Mouse (Mus musculus) cerebral cortex, adult 2 months (tissue): Measurements from ENCODE around the gene Srpk2.

Source experiments
- WGBS: fragments of 180-500 bp; shearing (Covaris S2); methylation state at CpG from one replicate; pipeline ENCODE4 v1.1.7; 2018; 5-methylcytosine and 5-hydroxymethylcytosine counted together

Gene Srpk2

DNA sequence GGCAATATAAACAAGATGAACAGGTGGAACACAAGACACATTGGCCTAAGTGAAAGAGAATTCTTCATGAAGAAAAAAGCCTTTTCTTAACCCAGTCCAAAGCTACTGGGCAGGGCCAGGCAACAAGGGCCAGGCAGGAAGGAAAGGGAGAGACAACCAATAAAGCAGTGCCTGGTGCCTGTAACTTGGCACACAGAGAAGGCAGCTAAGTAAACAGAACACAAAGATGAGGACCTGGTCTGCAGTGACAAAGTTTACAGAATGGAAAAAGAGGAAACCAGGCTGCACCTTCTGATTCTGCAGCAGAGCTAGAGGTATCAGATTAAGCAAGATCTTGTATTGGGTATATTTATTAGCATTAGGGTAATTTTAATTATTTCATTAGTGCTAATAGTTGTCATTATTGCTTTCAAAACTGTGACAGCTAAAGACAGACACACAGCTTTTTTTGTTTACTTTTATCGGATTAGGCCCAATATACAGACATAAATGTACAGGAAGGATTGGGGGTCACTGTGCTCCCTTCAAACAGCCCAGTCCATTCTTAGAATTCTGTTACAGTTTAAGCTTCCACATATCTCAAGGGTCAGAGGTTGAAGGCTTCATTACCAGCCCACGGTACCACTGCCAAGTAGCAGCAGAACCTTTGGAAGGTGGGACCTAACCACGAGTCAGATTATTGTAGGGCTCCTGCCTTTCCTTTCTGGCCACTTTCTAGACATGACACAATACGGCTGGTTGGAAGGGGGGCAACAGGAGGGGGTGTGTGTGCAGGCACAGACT lies 121.9 kb downstream of the Srpk2 start:
- WGBS, result 62% methylated on average over 4 of the region's 4 CpGs

DNA sequence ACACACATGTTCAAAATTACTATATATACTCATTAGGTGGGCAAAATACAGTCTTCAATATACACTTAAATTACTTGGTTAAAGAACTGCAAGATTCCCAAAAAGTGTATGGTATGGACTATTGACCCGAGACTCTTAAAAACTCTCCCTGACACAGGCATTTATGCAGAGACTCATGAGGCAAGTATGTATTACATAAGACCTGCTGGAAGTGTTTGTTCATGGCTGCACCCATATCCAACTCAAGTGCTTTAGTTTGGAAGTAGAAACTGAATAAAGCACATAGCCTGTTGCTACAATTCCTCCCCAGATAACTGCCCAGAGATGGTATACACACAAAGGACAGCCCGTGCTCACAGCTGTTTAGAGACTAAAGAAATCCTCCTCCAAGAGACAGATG lies 123.2 kb downstream of the Srpk2 start:
- 77% methylated on average over 2 of the region's 2 CpGs for WGBS

DNA sequence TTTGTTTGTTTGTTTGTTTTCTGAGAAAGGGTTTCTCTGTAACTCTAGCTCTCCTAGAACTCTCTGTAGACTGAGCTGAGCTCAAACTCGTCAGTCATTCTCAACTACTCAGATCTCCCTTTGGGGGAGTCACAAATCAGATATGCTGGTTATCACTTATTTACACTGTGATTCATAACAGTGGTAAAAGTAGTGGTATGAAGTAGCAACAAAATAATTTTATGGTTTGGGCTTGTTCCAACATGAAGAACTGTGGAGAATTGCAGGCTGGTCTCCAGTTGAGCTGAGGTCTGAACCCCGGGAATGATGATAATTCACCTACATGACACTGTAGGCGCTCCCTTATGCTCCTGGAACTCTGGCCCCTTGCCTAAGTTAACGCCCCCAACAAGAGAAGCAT lies 124.2 kb downstream of the Srpk2 start:
- whole genome bisulfite sequencing, result 83% methylated on average over 4 of the region's 4 CpGs

DNA sequence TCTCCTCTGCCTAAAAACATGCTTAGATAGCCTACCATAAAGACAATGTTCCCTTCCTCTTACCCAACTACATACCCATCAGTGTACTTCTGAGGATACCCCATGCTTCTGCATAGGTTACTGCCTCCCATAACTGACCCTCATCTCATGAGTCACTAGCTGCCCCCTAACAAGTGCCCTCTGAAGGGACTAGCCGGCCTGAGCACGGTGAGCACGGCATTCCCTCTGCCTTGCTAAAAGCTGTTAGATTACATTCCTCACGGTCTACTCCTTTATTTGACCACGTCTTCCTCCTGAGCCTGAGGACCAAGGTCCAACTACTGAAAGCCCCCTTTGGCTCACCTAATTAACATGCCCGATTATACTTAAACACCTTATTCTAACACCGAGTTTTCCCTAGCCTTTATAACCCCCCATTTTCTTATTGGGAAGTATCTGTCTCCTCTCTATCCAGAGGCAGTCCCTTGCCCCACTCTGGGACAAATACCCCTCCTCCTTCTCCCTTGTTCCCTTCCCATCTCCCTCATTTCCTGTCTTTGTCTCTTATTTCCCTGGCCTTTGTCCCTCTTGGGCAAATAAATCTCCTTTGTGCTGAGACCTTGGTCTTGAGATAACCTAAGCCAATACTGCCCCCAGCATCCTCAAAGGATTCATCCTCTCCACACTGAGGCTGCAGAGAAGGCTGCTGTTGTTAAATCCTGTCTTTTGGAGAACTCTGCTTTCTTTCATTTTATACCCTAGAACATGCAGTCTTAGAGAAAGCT lies 128.2 kb downstream of the Srpk2 start:
- WGBS, result 92% methylated on average over 7 of the region's 7 CpGs

DNA sequence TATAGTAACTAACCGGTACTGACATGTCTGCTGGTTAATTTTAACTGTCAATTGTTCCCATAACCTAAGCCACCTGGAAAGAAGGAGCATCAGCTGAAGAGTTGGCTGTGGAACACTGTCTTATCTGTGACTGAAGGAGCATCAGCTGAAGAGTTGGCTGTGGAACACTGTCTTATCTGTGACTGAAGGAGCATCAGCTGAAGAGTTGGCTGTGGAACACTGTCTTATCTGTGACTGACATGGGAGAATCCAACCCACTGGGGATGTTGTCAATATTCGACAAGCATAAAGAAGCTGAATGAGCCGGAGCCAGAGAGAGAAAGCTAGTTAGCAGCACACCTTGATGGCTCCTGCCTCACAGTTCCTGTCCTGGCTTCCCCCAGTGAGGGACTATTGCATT lies 131.1 kb downstream of the Srpk2 start:
- WGBS, result 54% methylated on average over 3 of the region's 3 CpGs

DNA sequence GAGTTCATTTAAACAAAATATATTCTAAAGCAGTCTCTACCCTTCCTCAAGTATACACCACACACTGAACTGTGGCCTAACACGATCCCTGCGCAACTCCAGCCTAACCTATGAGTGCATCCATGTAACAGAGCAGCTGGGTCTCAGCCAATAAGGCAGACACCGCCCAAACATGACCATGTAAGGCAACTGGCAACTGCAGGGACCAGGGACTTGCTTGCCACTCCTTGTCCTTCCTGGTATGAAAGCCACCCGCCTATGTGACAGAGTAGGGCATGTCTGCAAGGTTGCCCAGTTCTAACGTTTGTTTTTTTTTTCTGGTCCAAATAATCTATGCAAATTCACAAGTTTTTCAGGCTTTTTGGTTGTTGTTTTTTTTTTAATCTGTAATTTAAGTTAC lies 132.7 kb downstream of the Srpk2 start:
- 70% methylated on average over 5 of the region's 5 CpGs for WGBS

DNA sequence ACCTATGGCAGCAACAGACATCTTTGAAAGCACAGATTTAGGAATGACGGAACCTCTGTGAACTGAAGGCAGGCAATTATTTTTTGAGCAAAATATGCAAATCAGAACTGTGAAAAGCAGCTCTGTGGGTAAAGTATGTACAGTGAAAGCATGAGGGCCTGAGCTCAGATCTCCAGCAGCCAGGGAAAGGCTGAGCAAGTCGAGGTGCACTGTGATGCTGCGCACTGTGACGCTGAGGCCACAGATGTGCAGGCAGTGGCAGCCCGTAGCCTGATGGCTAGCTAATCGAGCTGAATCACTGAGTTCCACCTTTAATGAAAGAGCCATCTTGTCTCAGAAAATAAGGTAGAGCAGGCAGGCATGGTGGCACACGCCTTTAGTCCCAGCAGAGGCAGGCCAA lies 148.7 kb downstream of the Srpk2 start:
- 56% methylated on average over 7 of the region's 7 CpGs for WGBS

DNA sequence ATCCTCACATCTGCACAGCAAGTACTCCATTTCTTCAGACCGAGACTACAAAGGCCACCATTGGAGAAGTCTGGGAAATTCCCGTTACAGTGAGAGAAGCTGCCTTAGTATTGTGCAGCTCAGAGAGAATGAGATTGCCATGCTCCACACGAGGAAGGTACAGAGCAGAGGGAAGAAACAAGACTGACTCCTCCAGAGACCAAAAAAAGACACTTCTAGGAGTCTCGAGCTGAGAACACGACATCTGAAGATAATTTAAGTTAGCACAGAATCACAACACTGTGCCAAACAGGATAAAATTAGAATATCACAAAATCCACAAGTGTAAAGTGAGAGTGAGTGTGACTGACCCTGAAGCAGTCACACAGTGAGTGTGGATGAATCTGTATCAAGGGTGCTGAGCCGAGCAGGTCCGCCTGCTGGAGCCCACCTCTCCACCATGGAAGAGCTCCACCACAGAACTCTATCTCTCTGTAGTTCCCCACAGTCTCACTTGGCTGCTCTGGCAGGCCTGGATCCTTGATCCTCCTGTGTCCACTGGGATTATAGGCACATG lies 152.8 kb downstream of the Srpk2 start:
- WGBS, result 49% methylated on average over 7 of the region's 7 CpGs

DNA sequence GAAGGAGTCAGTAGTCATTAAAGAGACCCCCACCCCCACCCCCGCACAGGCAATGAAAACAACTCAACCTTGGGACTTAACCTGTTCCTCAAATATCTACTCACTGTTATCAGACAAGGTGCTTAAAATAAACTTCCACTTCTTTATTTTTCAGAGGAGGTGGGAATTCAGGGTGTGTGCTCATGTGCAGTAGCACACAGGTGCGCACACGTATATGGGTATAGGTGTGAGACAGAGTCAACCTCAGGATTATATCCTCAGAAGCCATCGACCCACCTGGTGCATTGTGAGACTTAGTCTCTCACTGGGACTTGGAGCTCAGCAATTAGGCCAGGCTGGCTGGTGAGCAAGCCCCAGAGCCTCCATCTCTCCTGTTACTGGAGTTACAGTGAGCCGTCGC lies 153.3 kb downstream of the Srpk2 start:
- 75% methylated on average over 6 of the region's 6 CpGs for WGBS

DNA sequence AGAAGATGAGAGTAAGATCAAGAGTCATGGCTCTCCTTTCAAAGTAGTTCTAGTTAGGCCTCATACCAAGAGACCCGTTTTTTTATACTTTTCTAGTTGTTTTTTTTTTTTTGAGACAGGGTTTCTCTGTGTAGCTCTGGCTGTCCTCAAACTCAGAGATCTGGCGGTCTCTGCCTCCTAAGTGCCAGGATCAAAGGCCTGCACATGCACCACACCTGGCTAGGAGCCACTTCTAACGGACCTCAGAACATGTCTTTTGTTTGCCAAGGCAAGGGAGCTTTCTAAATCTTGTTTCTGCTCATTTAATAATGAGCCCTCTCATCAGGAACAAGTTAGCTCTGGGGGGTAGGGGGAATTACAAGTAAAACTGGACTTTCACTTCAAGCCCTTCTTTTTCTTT lies 159.8 kb downstream of the Srpk2 start:
- WGBS, result 52% methylated on average over 3 of the region's 3 CpGs

DNA sequence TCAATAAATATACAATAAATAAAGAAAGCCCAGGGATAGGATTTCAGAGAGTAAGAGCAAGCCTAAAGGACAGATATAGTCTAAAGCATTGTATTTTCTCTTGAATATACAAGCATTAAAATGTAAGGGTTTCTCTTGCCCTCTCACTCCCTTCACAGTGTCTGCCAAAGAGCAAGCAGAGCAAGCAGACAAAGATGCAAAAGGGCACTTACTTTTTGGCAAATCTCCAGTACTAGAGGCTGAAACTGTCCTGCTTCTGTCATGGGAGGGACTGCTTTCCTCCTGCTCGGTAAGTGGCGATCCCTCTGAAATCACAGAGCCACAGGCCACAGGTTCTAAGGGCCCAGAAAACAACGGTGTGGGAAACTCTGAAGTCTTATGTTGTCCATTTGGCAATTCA lies 160.5 kb downstream of the Srpk2 start:
- WGBS, result 73% methylated on average over 3 of the region's 3 CpGs

DNA sequence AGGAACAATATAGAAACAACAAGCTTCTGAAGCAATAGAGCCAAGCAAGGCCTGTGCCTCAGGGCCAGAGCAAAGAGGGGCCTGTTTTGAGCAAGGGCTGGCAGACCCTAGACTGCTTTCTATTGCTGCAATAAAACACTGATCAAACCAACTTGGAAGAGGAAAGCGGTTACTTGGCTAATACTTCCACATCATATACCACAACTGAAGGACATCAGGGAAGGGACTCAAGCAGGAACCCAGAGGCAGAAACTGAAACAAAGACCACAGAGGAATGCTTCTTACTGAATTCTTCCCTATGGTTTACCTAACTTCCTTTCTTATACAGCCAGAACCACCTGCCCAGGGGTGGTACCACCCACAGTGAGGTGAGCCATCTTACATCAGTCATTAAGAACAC lies 162.8 kb downstream of the Srpk2 start:
- WGBS, result 89% methylated on average over 1 of the region's 1 CpGs

DNA sequence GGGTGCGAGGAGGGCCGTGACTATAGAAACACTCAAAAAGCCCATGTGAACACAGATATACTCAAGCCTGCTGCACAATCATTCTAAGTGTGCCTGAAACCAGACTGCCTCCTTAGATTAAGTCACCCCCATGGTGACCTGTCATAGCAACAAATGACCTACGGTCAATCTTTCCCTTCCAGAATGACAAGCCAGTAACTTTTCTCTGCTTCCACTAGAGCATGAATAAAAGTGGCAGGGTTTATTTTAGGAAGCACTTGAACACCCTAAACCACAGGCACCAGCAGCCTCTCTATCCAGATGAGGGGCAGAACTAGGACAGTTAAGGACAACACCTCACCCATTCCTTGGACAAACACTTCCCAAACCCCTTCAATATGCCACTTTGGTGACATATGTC lies 164.7 kb downstream of the Srpk2 start:
- WGBS, result 87% methylated on average over 3 of the region's 3 CpGs

DNA sequence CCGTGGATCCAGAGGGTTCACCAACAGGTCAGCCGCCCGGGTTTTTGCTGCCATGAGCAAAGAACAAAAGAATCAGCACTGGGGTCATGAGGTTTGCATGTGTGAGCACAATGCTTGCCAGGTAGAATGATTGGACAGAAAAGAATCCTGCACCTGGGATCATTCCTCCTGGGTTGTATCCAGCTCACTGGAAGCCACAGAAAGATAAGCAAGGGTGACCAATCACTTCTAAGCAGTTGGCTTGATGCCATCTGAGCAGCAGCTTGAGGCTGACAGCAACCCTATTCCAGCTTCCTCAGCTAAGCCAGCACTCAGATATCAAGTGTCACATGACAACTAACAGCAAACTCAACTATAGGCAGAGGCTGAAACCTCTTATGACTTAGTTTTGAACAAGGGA lies 165.7 kb downstream of the Srpk2 start:
- 69% methylated on average over 3 of the region's 3 CpGs for WGBS

DNA sequence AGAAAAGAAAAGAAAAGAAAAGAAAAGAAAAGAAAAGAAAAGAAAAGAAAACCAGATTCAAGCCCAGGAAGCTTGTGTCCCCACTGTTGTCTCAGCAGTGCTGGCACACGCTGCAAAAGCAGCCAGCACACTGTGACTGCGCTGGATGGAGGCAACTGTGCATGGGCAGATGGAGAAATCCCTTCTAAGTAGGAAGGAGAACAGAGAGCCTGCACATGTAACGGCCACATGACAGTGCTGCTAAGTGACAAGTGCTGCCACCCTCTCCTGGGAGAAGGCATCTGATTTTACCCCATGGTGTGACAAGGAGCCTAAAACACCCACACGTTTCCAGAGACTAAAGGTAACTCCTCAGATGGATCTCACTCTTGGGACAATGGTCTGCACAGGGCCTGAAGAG lies 166.6 kb downstream of the Srpk2 start:
- WGBS, result 37% methylated on average over 4 of the region's 4 CpGs

DNA sequence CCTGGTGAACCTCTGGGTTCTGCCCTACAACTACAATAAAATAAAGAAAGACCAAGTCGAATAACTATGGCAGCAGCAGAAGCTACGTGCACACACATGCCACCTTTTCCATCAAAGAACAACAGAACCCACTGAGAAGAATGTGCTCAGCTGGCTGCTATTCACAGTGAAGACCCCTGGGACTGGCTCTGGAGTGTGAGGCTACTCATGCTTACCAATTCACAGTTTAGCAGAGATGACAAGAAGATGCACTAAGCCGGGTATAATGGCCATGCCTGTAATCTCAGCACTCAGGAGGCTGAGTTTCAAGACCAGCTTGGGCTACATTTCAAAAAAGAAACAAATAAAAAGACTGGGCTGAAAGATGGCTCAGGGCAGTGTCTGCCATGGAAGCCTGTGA lies 167.5 kb downstream of the Srpk2 start:
- 80% methylated on average over 3 of the region's 3 CpGs for WGBS

DNA sequence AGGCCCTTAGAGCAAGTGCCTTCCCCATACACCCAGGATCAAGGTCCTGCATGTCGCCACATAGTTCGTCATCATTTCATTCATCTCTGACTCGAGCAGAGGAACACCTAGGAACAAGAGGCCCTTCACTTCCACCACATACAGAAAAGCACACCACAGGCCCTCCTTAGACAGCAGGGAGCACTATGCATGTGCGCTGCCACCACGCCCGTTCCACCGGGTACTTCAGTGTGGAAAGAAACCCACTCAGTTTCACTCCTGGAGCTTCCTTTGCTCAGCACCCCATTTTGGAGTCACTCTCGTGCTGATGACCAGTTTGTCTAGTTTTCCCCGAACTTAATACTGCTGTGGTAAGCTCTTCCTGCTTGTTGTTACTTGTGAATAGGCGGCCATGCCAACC lies 169.4 kb downstream of the Srpk2 start:
- WGBS, result 90% methylated on average over 10 of the region's 10 CpGs

DNA sequence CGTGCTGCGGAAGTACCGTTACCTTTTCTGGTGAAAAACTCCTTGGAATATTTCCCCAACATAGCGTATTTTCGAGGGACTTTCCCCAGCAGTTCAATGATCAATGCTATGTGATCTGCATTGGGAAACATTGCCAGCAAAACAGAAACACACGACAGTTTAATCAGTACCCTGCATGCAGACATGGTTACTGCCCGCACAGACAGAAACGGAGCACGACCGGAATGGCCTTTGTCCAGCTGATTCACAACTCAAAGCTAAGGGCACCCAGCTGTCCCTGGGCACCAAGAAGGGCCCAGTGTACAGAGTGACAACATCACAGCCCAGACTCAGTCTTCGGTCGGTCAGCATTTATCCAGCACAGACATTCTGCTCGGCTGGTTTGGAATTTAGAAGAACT lies 170.9 kb downstream of the Srpk2 start:
- WGBS, result 79% methylated on average over 13 of the region's 13 CpGs

DNA sequence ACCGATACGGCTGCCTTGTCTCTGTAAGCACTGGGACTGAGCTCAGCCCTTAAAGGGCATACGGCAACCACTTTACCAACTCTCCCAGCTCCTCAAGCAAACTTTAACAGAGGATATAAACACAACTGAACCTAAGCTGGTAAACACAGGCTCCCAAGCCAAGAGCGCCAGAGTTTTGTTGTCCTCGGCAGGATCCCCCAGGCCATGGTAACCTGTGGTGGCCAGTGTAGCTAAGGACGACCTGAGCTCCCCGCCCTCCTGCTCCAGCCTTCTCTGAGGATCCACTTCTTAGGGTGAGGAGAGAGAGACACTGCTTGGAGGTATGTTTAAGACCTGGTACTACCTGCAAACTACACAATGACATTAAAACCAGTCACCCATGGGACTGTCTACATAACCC lies 171.9 kb downstream of the Srpk2 start:
- WGBS, result 91% methylated on average over 7 of the region's 7 CpGs

DNA sequence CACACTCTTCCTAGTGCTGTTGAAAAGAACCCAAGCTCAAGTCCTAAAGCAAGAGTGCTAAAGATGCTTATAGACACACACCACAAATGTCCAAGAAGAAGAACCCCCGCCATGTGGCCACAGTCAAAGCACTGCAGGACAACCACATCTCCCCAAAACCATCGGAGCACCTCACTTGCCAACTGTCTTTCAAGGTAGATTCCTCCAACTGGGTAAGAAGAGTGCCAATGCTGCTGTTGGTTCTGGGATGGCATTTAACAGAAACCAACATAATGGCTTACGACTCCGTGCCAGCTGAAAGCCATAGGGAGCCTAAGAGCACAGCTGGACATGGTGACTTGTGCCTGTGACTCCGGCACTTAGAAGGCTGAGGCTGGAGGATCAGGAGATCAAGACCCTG lies 173.0 kb downstream of the Srpk2 start:
- 94% methylated on average over 5 of the region's 5 CpGs for WGBS

DNA sequence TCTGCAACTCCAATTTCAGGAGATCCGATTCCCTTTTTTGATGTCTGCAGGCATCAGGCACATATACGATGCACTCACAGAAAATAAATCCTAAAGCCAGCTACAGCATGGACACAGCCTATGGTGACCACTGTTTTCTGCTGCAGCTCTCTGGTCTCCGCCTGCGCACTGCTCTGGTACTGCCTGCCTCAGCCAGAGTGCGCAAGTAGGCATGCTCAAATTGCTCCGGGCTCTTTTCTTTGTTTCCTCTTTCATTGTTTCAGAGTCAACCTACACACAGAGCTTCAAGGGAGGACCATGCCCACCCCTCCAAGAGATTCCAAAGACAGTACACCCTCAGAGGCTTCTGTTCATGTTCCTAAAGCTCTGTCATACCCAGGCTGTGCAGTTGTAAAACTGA lies 175.8 kb downstream of the Srpk2 start:
- WGBS, result 64% methylated on average over 6 of the region's 6 CpGs

DNA sequence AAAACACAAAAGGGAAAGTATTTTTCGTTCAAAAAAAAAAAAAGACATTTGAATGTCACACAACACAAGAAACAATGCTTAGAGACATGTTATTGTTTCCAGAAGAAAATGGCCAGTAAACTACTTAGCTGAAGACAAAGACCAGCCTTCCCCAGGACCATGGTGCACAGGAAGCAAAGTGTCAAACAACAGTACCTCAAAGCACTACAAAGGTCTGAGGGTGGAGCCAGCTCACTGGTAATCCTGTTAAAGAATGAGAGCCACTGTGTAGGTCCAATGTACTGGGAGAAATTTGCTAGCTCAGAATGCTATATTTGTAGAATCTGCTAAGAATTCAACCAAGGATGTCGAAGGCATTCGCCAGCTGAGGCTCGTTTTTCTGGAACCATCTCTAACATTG lies 177.2 kb downstream of the Srpk2 start:
- 35% methylated on average over 4 of the region's 4 CpGs for WGBS

DNA sequence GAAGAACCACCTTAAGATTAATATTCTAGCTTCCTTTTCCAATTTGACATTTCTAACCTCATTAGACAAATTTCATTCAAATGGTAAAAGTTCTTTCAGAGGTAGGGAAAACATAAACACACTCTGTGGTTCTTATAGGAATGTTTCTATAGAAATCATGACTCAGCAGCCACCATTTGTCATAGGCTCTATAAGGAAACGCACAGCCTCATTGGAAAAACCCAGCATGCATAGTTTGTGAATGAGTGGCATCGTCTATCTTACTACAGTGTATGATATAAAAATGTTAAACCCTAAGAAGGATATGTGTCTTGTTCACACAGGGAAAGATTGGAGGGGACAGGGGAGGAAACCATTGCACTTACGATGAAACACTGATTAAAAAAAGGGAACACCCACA lies 178.8 kb downstream of the Srpk2 start:
- 63% methylated on average over 3 of the region's 3 CpGs for WGBS
